Mouse (Mus musculus): ENCODE results near the gene Twf2.
"Not testable (repeated sequence)": the region's sequence is repeated elsewhere in the genome, so short reads cannot be mapped to it uniquely, and the experiment has no call there.

Gene Twf2

GRCm38 (mm10) chr9:106202819-106203636 is at the start of gene Twf2:
TSS of gene Twf2 (plus strand) at chr9:106203108.
- DNase-seq: peak; percentile 93 to 98

- no peak for DNase-seq
Measured at GRCm38 (mm10) chr9:106154106-106154505, 48.8 kb upstream of the Twf2 start.

- DNase-seq: peak; percentile 44 to 68
Measured at GRCm38 (mm10) chr9:106156419-106156818, 46.5 kb upstream of the Twf2 start.

GRCm38 (mm10) chr9:106156921-106157622 is 45.8 kb upstream of the Twf2 start:
- DNase-seq: no peak

- no peak for DNase-seq
Measured at GRCm38 (mm10) chr9:106157623-106157925, 45.3 kb upstream of the Twf2 start.

- no peak for DNase-seq
Measured at GRCm38 (mm10) chr9:106158037-106158491, 44.8 kb upstream of the Twf2 start, which contains the start of gene Glyctk. TSS of gene Glyctk (minus strand) at chr9:106158138.

- no peak for DNase-seq
Measured at GRCm38 (mm10) chr9:106159237-106159636, 43.7 kb upstream of the Twf2 start.

- peak; percentile 95 to 96 for DNase-seq
Measured at GRCm38 (mm10) chr9:106159784-106160301, 43.1 kb upstream of the Twf2 start.

- no peak for DNase-seq
Measured at GRCm38 (mm10) chr9:106160426-106160825, 42.5 kb upstream of the Twf2 start.

- no peak for DNase-seq
Measured at GRCm38 (mm10) chr9:106166709-106167108, 36.2 kb upstream of the Twf2 start.

- DNase-seq: no peak
Measured at GRCm38 (mm10) chr9:106167241-106167640, 35.7 kb upstream of the Twf2 start.

- peak in 1 of 2 experiments; percentile 44 for DNase-seq
Measured at GRCm38 (mm10) chr9:106167703-106168102, 35.2 kb upstream of the Twf2 start.

- DNase-seq: not testable (repeated sequence)
Measured at GRCm38 (mm10) chr9:106169006-106169405, 33.9 kb upstream of the Twf2 start.

- DNase-seq: no peak
Measured at GRCm38 (mm10) chr9:106169917-106170316, 33.0 kb upstream of the Twf2 start.

GRCm38 (mm10) chr9:106170556-106171345 is 32.2 kb upstream of the Twf2 start, which contains the start of gene Wdr82:
TSS of gene Wdr82 (plus strand) at chr9:106170928.
- DNase-seq: peak; percentile 92

- DNase-seq: peak; percentile 75 to 76
Measured at GRCm38 (mm10) chr9:106171346-106172158, 31.4 kb upstream of the Twf2 start.

GRCm38 (mm10) chr9:106172527-106172926 is 30.4 kb upstream of the Twf2 start:
- no peak for DNase-seq

- DNase-seq: no peak
Measured at GRCm38 (mm10) chr9:106173363-106173762, 29.5 kb upstream of the Twf2 start.

GRCm38 (mm10) chr9:106175552-106176200 is 27.2 kb upstream of the Twf2 start:
- DNase-seq: no peak

- no peak for DNase-seq
Measured at GRCm38 (mm10) chr9:106176769-106177168, 26.1 kb upstream of the Twf2 start.

GRCm38 (mm10) chr9:106177799-106178198 is 25.1 kb upstream of the Twf2 start:
- no peak for DNase-seq
